ENCODE assay signal across 8 mouse cellular contexts in genomic region chr2:27539336-27539735, GRCm38 (mm10). TPM values are rescaled to one million over a fixed set of nuclear protein-coding genes. Genes with fewer than 3 reads are reported as not detected.
DNase-seq lines count a peak whose midpoint lies in the region; ATAC-seq and TF ChIP-seq lines count a peak whose summit lies in the region.

No protein-coding gene starts in this region.

- H3K9ac ChIP-seq in hindbrain, embryonic 12.5 days, result no peak overlapping the region
- H3K9ac ChIP-seq in midbrain, embryonic 16.5 days (ENCODE audit: low read depth, low read length), result peak overlapping the region; percentile 50; the same call in 1 of the 2 replicates

- no peak for DNase-seq in left cerebral cortex, adult 2 months (ENCODE audit: extremely low spot score in 1 of 2, low spot score in 2 of 2)
- DNase-seq in left cerebral cortex, postnatal 25 days (ENCODE audit: low spot score in 2 of 2), result no peak
- DNase-seq in cerebellum, postnatal 14 days, result peak; percentile 37 to 52
- no peak for DNase-seq in gastrocnemius, postnatal 10 days
- no peak for DNase-seq in testis, postnatal 10 days (ENCODE audit: low spot score)

- peaks cover 33% of the 10 kb centered on the region for H3K36me3 ChIP-seq in hindbrain, embryonic 12.5 days
- peaks cover 13% of the 10 kb centered on the region for H3K36me3 ChIP-seq in midbrain, embryonic 16.5 days (ENCODE audit: control insufficient read depth, insufficient read depth, low read length)

- H3K4me2 ChIP-seq in hindbrain, embryonic 12.5 days (replicated peaks), result peak overlapping the region; percentile 75
- peak overlapping the region; percentile 59 for H3K4me2 ChIP-seq in midbrain, embryonic 16.5 days (ENCODE audit: low read length)

- peaks cover 13% of the 10 kb centered on the region for H3K4me1 ChIP-seq in hindbrain, embryonic 12.5 days
- H3K4me1 ChIP-seq in midbrain, embryonic 16.5 days (ENCODE audit: control insufficient read depth, insufficient read depth, low read length), result peaks cover 14% of the 10 kb centered on the region

- ATAC-seq in hindbrain, embryonic 12.5 days (ENCODE audit: low FRiP score), result no peak; the same call in 1 of the 2 replicates
- 0 out of 2 replicates have a peak, but pooled peaks have one; percentile 3 for ATAC-seq in midbrain, embryonic 16.5 days
- ATAC-seq in megakaryocyte-erythroid progenitor cell, adult 5-6 weeks (replicated peaks; ENCODE audit: low FRiP score, low TSS enrichment, poor library complexity, severe bottlenecking), result no peak

- peak overlapping the region; percentile 99 for H3K27ac ChIP-seq in left cerebral cortex, adult 2 months
- H3K27ac ChIP-seq in hindbrain, embryonic 12.5 days, result peak overlapping the region; percentile 62
- H3K27ac ChIP-seq in midbrain, embryonic 16.5 days (ENCODE audit: low read length), result peak overlapping the region; percentile 81

- peak overlapping the region; percentile 66 for H3K4me3 ChIP-seq in left cerebral cortex, adult 2 months
- no peak overlapping the region; the same call in 1 of the 2 replicates for H3K4me3 ChIP-seq in hindbrain, embryonic 12.5 days
- peak overlapping the region; percentile 42 for H3K4me3 ChIP-seq in midbrain, embryonic 16.5 days (ENCODE audit: low read depth, low read length)

- intact Hi-C loops in left cerebral cortex, adult 2 months (cut with DNase I), result no loop called here
- intact Hi-C loops in left cerebral cortex, postnatal 25 days (cut with DNase I), result no loop called here

- no peaks in the 10 kb centered on the region for H3K9me3 ChIP-seq in hindbrain, embryonic 12.5 days (replicated peaks)
- no peaks in the 10 kb centered on the region for H3K9me3 ChIP-seq in midbrain, embryonic 16.5 days (replicated peaks; ENCODE audit: control insufficient read depth, low read length, poor library complexity, severe bottlenecking)

- WGBS in hindbrain, embryonic 12.5 days, result 25% methylated on average over 5 of the region's 5 CpGs
- WGBS in midbrain, embryonic 16.5 days, result 18% methylated on average over 5 of the region's 5 CpGs

- no peaks in the 10 kb centered on the region for H3K27me3 ChIP-seq in hindbrain, embryonic 12.5 days
- H3K27me3 ChIP-seq in midbrain, embryonic 16.5 days (ENCODE audit: control insufficient read depth, insufficient read depth, low read depth, low read length), result no peaks in the 10 kb centered on the region

- no peak for TF ChIP-seq CTCF in left cerebral cortex, adult 2 months (IDR thresholded peaks at IDR 0.05)

RNA-seq across cellular contexts. Expression of gene Wdr5, which starts 24.4 kb away (rescaled TPM):
- 10 to 100 TPM; 26.7 to 27.2 TPM for total RNA-seq in left cerebral cortex, adult 2 months (2021)
- 10 to 100 TPM; 25.8 to 28.4 TPM for total RNA-seq in left cerebral cortex, postnatal 25 days (2021)
- polyA plus RNA-seq in hindbrain, embryonic 12.5 days (2016; fragmentation: Nextera tagmentation; extraction: Ambion mirVana), result 51.4 and 55.3 TPM in 2 replicates
- 42.6 and 44.4 TPM in 2 replicates for polyA plus RNA-seq in midbrain, embryonic 16.5 days (2015; fragmentation: Nextera tagmentation; extraction: Ambion mirVana)
- total RNA-seq in gastrocnemius, postnatal 10 days (2021), result 10 to 100 TPM; 27.4 to 27.8 TPM
- total RNA-seq in megakaryocyte-erythroid progenitor cell, adult 5-6 weeks (2014; fragmentation: Nextera tagmentation), result 70.9 and 89.0 TPM in 2 replicates
- 87.0 and 91.8 TPM in 2 replicates for total RNA-seq in megakaryocyte-erythroid progenitor cell, adult 5-6 weeks (2017)

RNA-seq across cellular contexts. Expression of gene Brd3, which starts 31.9 kb away (rescaled TPM):
- 10 to 100 TPM; 43.6 to 52.2 TPM for total RNA-seq in left cerebral cortex, adult 2 months (2021)
- 10 to 100 TPM; 47.3 to 52.9 TPM for total RNA-seq in left cerebral cortex, postnatal 25 days (2021)
- polyA plus RNA-seq in hindbrain, embryonic 12.5 days (2016; fragmentation: Nextera tagmentation; extraction: Ambion mirVana), result 134 and 141 TPM in 2 replicates
- 141 and 142 TPM in 2 replicates for polyA plus RNA-seq in midbrain, embryonic 16.5 days (2015; fragmentation: Nextera tagmentation; extraction: Ambion mirVana)
- total RNA-seq in gastrocnemius, postnatal 10 days (2021), result 10 to 100 TPM; 52.3 to 53.6 TPM
- total RNA-seq in megakaryocyte-erythroid progenitor cell, adult 5-6 weeks (2014; fragmentation: Nextera tagmentation), result 57.9 and 68.7 TPM in 2 replicates
- 23.5 and 40.9 TPM in 2 replicates for total RNA-seq in megakaryocyte-erythroid progenitor cell, adult 5-6 weeks (2017)

Comparison
In these comparisons a context has a peak if more than half of its experiments do, and no peak if none do; other contexts are left out.
1. DNase-seq: peak in cerebellum, postnatal 14 days (2 of 2); none in left cerebral cortex, adult 2 months (0 of 2), left cerebral cortex, postnatal 25 days (0 of 2), gastrocnemius, postnatal 10 days (single experiment) and testis, postnatal 10 days (single experiment).
2. Peak in every context shown above with its lines, with median percentiles within 50 percentile points of each other: H3K27ac ChIP-seq.